ENCODE assay signal across 8 mouse cellular contexts in the genomic region with DNA sequence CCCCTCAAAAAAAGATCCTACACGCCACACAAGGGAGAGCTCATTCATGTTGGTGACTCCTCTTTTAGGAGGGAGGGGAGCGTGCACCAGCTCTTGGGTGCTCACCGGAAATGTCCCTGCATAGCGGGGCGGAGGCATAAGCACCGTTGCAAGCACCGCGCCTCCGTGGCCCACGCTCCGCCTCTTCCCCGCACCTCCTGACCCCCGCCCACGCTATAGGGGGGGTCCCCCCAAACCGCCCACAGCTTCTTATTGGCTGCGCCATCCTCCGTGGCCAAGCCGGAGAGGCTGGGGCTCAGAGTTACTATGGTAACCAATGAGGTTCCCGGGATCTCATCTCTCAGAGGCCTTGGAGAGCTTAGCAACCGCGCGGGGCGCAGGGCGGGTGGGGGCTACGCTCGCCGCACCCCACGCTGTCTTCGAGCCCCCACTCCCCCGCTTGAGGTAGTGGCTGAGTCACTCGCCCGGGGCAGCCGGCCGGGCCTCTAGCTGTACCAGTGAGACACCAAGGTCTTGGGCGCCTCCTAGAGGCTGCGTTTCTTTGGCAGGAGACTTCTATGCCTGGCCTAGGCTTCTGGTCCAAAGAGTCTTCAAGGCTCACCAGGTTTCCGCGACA. TPM values are rescaled to one million over a fixed set of nuclear protein-coding genes. Genes with fewer than 3 reads are reported as not detected.
DNase-seq lines count a peak whose midpoint lies in the region; ATAC-seq lines count a peak whose summit lies in the region.

No protein-coding gene starts in this region.

- H3K9me3 ChIP-seq in hindbrain, embryonic 16.5 days (ENCODE audit: control insufficient read depth, low read length) = no peaks in the 10 kb centered on the region

- H3K4me3 ChIP-seq in hindbrain, embryonic 16.5 days (ENCODE audit: low read length) = peak overlapping the region; percentile 48

- no peaks in the 10 kb centered on the region for H3K36me3 ChIP-seq in hindbrain, embryonic 16.5 days (ENCODE audit: control insufficient read depth, insufficient read depth, low read length)

- H3K4me1 ChIP-seq in hindbrain, embryonic 16.5 days (ENCODE audit: control insufficient read depth, insufficient read depth, low read depth, low read length) = peaks cover 46% of the 10 kb centered on the region

- peak; percentile 79 for ATAC-seq in hindbrain, embryonic 16.5 days

- H3K9ac ChIP-seq in hindbrain, embryonic 16.5 days (ENCODE audit: low read depth, low read length) = peak overlapping the region; percentile 52

- under 1% methylated on average over 36 of the region's 38 CpGs for WGBS in hindbrain, embryonic 16.5 days

- H3K27ac ChIP-seq in hindbrain, embryonic 16.5 days (ENCODE audit: low read depth, low read length) = peak overlapping the region; percentile 55

- peaks cover 31% of the 10 kb centered on the region for H3K27me3 ChIP-seq in hindbrain, embryonic 16.5 days (replicated peaks; ENCODE audit: control insufficient read depth, insufficient read depth, low read length)

- peak; percentile 90 for DNase-seq in WW6 (ENCODE audit: low read depth, low spot score)
- DNase-seq in cerebellum, postnatal 4 days (ENCODE audit: low spot score in 2 of 2) = peak; percentile 66 to 91
- DNase-seq in gastrocnemius, adult 18-20 months (ENCODE audit: low spot score) = peak; percentile 94
- DNase-seq in left cerebral cortex, adult 11 months (ENCODE audit: low spot score) = peak; percentile 92
- peak; percentile 98 for DNase-seq in lung, postnatal 36 days
- peak; percentile 78 for DNase-seq in retina, postnatal 7 days (ENCODE audit: low read depth, low spot score)
- peak; percentile 89 for DNase-seq in urinary bladder, adult 2 months (ENCODE audit: low spot score)

- H3K4me2 ChIP-seq in hindbrain, embryonic 16.5 days (ENCODE audit: low read length) = peak overlapping the region; percentile 92

RNA-seq across cellular contexts. Expression of a gene that starts 0.9 kb away (rescaled TPM):
- total RNA-seq in gastrocnemius, adult 18-20 months (2021) = 1 to 10 TPM; 1.8 to 6.6 TPM
- polyA plus RNA-seq in hindbrain, embryonic 16.5 days (2015; fragmentation: Nextera tagmentation; extraction: Ambion mirVana) = 1.9 and 2.2 TPM in 2 replicates
- polyA plus RNA-seq in urinary bladder, adult 2 months (2012; rRNA removed) = 16.9 and 20.7 TPM in 2 replicates

RNA-seq across cellular contexts. Expression of a gene that starts 8.4 kb away (rescaled TPM):
- 1 to 10 TPM; 2.5 to 2.8 TPM for total RNA-seq in gastrocnemius, adult 18-20 months (2021)
- 14.4 and 14.5 TPM in 2 replicates for polyA plus RNA-seq in hindbrain, embryonic 16.5 days (2015; fragmentation: Nextera tagmentation; extraction: Ambion mirVana)
- 16.0 and 19.9 TPM in 2 replicates for polyA plus RNA-seq in urinary bladder, adult 2 months (2012; rRNA removed)

RNA-seq across cellular contexts. Expression of a gene that starts 20.8 kb away (rescaled TPM):
- 1 to 10 TPM; 4.6 to 5.6 TPM for total RNA-seq in gastrocnemius, adult 18-20 months (2021)
- polyA plus RNA-seq in hindbrain, embryonic 16.5 days (2015; fragmentation: Nextera tagmentation; extraction: Ambion mirVana) = 15.4 and 15.7 TPM in 2 replicates
- 20.1 and 26.6 TPM in 2 replicates for polyA plus RNA-seq in urinary bladder, adult 2 months (2012; rRNA removed)

RNA-seq across cellular contexts. Expression of a gene that starts 23.3 kb away (rescaled TPM):
- 1 to 10 TPM in 1 of 2 experiments, under 1 TPM in 1; 0.96 to 1.1 TPM for total RNA-seq in gastrocnemius, adult 18-20 months (2021)
- 10.6 and 10.7 TPM in 2 replicates for polyA plus RNA-seq in hindbrain, embryonic 16.5 days (2015; fragmentation: Nextera tagmentation; extraction: Ambion mirVana)
- polyA plus RNA-seq in urinary bladder, adult 2 months (2012; rRNA removed) = 23.3 and 34.8 TPM in 2 replicates

Comparison
In these comparisons a context has a peak if more than half of its experiments do, and no peak if none do; other contexts are left out.
1. Peak in every context shown above with its lines: DNase-seq, ATAC-seq, H3K4me3 ChIP-seq and H3K27ac ChIP-seq.